11 mouse cellular contexts compared by ENCODE assay signal in the genomic region with DNA sequence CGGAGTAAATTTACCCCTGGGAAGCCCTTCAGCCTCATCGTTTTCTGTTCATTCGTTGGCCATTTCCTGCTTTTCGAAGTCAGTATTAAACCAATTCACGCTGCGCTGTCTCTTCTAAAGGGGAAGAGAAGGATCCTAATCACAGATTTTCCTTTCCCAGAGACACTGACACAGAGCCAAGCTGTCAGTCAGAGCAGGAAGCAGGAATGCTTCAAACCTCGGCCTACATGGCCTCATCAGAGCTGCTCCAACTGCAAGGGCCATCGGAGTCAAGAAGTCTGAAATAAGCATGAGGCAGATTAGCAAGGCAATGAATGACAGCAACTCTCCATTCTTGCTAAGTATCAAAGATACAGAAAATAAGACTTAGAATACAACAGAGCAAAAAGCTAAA.
DNase-seq lines count a peak whose midpoint lies in the region; ATAC-seq and TF ChIP-seq lines count a peak whose summit lies in the region.
"Had no signal": no experiment of that assay in that cellular context is flagged by ENCODE, and none has a peak within 500 bp of the region (broad histone marks: within the 10 kb centered on the region; RNA-seq: fewer than 3 reads in every experiment).

No protein-coding gene starts in this region.

- no peak for TF ChIP-seq CTCF in brain, embryonic 14.5 days (IDR thresholded peaks at IDR 0.05; ENCODE audit: borderline replicate concordance, extremely low read depth, insufficient read depth, insufficient read length)

- no peak overlapping the region for H3K9ac ChIP-seq in heart, embryonic 14.5 days (ENCODE audit: low read length)
- H3K9ac ChIP-seq in midbrain, embryonic 14.5 days (replicated peaks; ENCODE audit: low read length) = no peak overlapping the region
- H3K9ac ChIP-seq: neural tube, embryonic 15.5 days had no signal

- peaks cover 20 to 37% of the 10 kb centered on the region in 2 experiments for H3K4me1 ChIP-seq in heart, embryonic 14.5 days (ENCODE audit: control insufficient read depth in 2 of 2, insufficient read depth in 2 of 2, low read length in 2 of 2)
- peaks cover 9% of the 10 kb centered on the region for H3K4me1 ChIP-seq in midbrain, embryonic 14.5 days (ENCODE audit: control insufficient read depth, insufficient read depth, low read length)

- no peak overlapping the region; the same call in 1 of the 2 replicates for H3K4me2 ChIP-seq in heart, embryonic 14.5 days (ENCODE audit: low read length)
- no peak overlapping the region for H3K4me2 ChIP-seq in midbrain, embryonic 14.5 days (ENCODE audit: low read length)
- H3K4me2 ChIP-seq: neural tube, embryonic 15.5 days had no signal

- no peak for TF ChIP-seq POLR2A in brain, embryonic 14.5 days (IDR thresholded peaks at IDR 0.05; ENCODE audit: borderline replicate concordance, extremely low read depth, insufficient read depth, insufficient read length, poor library complexity, severe bottlenecking)

- WGBS in heart, embryonic 14.5 days = 29% methylated on average over 8 of the region's 8 CpGs
- 71% methylated on average over 8 of the region's 8 CpGs for WGBS in midbrain, embryonic 14.5 days

- H3K36me3 ChIP-seq in heart, embryonic 14.5 days (ENCODE audit: control insufficient read depth, insufficient read depth, low read length) = 0 out of 2 replicates have a peak, but pooled peaks cover 8% of the 10 kb centered on the region
- no peaks in the 10 kb centered on the region for H3K36me3 ChIP-seq in midbrain, embryonic 14.5 days (ENCODE audit: control insufficient read depth, insufficient read depth, low read length)
- H3K36me3 ChIP-seq: neural tube, embryonic 15.5 days had no signal

- peak overlapping the region; percentile 31 to 52 for H3K27ac ChIP-seq in heart, embryonic 14.5 days (replicated peaks in 1 of 2; ENCODE audit: control insufficient read depth in 1 of 2, insufficient read depth in 1 of 2, low read depth in 2 of 2, low read length in 2 of 2)
- H3K27ac ChIP-seq in midbrain, embryonic 14.5 days (replicated peaks; ENCODE audit: low read depth, low read length) = peak overlapping the region; percentile 62
- H3K27ac ChIP-seq: left cerebral cortex, adult 2 months; neural tube, embryonic 15.5 days had no signal

- no peak for DNase-seq in heart, adult 8-10 months (ENCODE audit: low spot score)
- DNase-seq in brain, embryonic 14.5 days (ENCODE audit: low read depth) = peak; percentile 47
- peak; percentile 39 for DNase-seq in midbrain, embryonic 14.5 days
- DNase-seq in embryo, embryonic 9.5 days (ENCODE audit: extremely low spot score) = no peak
- DNase-seq: right cerebral cortex, postnatal 14 days; thymus, postnatal 25 days had no signal

- H3K9me3 ChIP-seq in heart, embryonic 14.5 days (ENCODE audit: control insufficient read depth, low read length) = no peaks in the 10 kb centered on the region
- no peaks in the 10 kb centered on the region for H3K9me3 ChIP-seq in midbrain, embryonic 14.5 days (ENCODE audit: control insufficient read depth, low read length)
- H3K9me3 ChIP-seq: neural tube, embryonic 15.5 days had no signal

- H3K27me3 ChIP-seq in heart, embryonic 14.5 days (ENCODE audit: control insufficient read depth, insufficient read depth, low read length) = no peaks in the 10 kb centered on the region
- H3K27me3 ChIP-seq in midbrain, embryonic 14.5 days (ENCODE audit: control insufficient read depth, insufficient read depth, low read length) = no peaks in the 10 kb centered on the region
- H3K27me3 ChIP-seq: neural tube, embryonic 15.5 days had no signal

- H3K4me3 ChIP-seq in heart, embryonic 14.5 days (ENCODE audit: control insufficient read depth in 1 of 2, insufficient read depth in 1 of 2, low read depth in 1 of 2, low read length in 2 of 2) = no peak overlapping the region
- no peak overlapping the region for H3K4me3 ChIP-seq in midbrain, embryonic 14.5 days (replicated peaks; ENCODE audit: low read depth, low read length)
- H3K4me3 ChIP-seq: left cerebral cortex, adult 2 months; neural tube, embryonic 15.5 days had no signal

- peak; percentile 29; the same call in 1 of the 2 replicates for ATAC-seq in heart, embryonic 14.5 days (ENCODE audit: insufficient number of reproducible peaks, insufficient read depth, low FRiP score, low read depth)
- ATAC-seq in granulocyte monocyte progenitor cell, adult 5-6 weeks (replicated peaks; ENCODE audit: poor library complexity, severe bottlenecking) = 0 out of 2 replicates have a peak, but pooled peaks have one; percentile 5
- ATAC-seq in midbrain, embryonic 14.5 days (ENCODE audit: low FRiP score, low TSS enrichment) = no peak
- no peak for ATAC-seq in erythroid progenitor cell, adult 5-6 weeks (replicated peaks; ENCODE audit: low FRiP score, poor library complexity, severe bottlenecking)

Comparison
In these comparisons a context has a peak if more than half of its experiments do, and no peak if none do; other contexts are left out.
1. ATAC-seq: peak in heart, embryonic 14.5 days (single experiment) and granulocyte monocyte progenitor cell, adult 5-6 weeks (single experiment); none in midbrain, embryonic 14.5 days (single experiment) and erythroid progenitor cell, adult 5-6 weeks (single experiment).
2. DNase-seq: peak in brain, embryonic 14.5 days (single experiment) and midbrain, embryonic 14.5 days (single experiment); none in heart, adult 8-10 months (single experiment) and embryo, embryonic 9.5 days (single experiment).